Mouse (Mus musculus): ENCODE results near the gene Tmem121b.

Tmem121b gene

GRCm38 (mm10) chr6:120493374-120494181 lies at the start of gene Tmem121b:
TSS of gene Tmem121b (minus strand) at chr6:120493807.
- DNase-seq (ENCODE audit: low spot score), result peak; percentile 47

GRCm38 (mm10) chr6:120542061-120542460 lies 48.5 kb upstream of the Tmem121b start:
- DNase-seq (ENCODE audit: low spot score), result no peak

GRCm38 (mm10) chr6:120541386-120541785 lies 47.8 kb upstream of the Tmem121b start:
- DNase-seq (ENCODE audit: low spot score), result no peak

- no peak for DNase-seq (ENCODE audit: low spot score)
Observed at GRCm38 (mm10) chr6:120539781-120540231, 46.2 kb upstream of the Tmem121b start.

GRCm38 (mm10) chr6:120539132-120539759 lies 45.6 kb upstream of the Tmem121b start:
- DNase-seq (ENCODE audit: low spot score), result peak; percentile 45

- no peak for DNase-seq (ENCODE audit: low spot score)
Observed at GRCm38 (mm10) chr6:120536337-120536736, 42.7 kb upstream of the Tmem121b start.

- no peak for DNase-seq (ENCODE audit: low spot score)
Observed at GRCm38 (mm10) chr6:120532594-120532993, 39.0 kb upstream of the Tmem121b start.

GRCm38 (mm10) chr6:120531020-120531965 lies 37.7 kb upstream of the Tmem121b start, which contains the start of gene Hdhd5:
TSS of gene Hdhd5 (minus strand) at chr6:120531319.
- DNase-seq (ENCODE audit: low spot score), result peak; percentile 86

GRCm38 (mm10) chr6:120529123-120529522 lies 35.5 kb upstream of the Tmem121b start:
- no peak for DNase-seq (ENCODE audit: low spot score)

- no peak for DNase-seq (ENCODE audit: low spot score)
Observed at GRCm38 (mm10) chr6:120524796-120525195, 31.2 kb upstream of the Tmem121b start.

- DNase-seq (ENCODE audit: low spot score), result no peak
Observed at GRCm38 (mm10) chr6:120519647-120520046, 26.0 kb upstream of the Tmem121b start.

- DNase-seq (ENCODE audit: low spot score), result peak; percentile 26
Observed at GRCm38 (mm10) chr6:120517311-120517710, 23.7 kb upstream of the Tmem121b start.

GRCm38 (mm10) chr6:120516879-120517278 lies 23.3 kb upstream of the Tmem121b start:
- no peak for DNase-seq (ENCODE audit: low spot score)

GRCm38 (mm10) chr6:120516422-120516821 lies 22.8 kb upstream of the Tmem121b start:
- no peak for DNase-seq (ENCODE audit: low spot score)

GRCm38 (mm10) chr6:120511212-120511611 lies 17.6 kb upstream of the Tmem121b start:
- DNase-seq (ENCODE audit: low spot score), result no peak

- no peak for DNase-seq (ENCODE audit: low spot score)
Observed at GRCm38 (mm10) chr6:120510425-120510824, 16.8 kb upstream of the Tmem121b start.

- DNase-seq (ENCODE audit: low spot score), result no peak
Observed at GRCm38 (mm10) chr6:120509975-120510374, 16.4 kb upstream of the Tmem121b start.

- no peak for DNase-seq (ENCODE audit: low spot score)
Observed at GRCm38 (mm10) chr6:120508645-120509044, 15.0 kb upstream of the Tmem121b start.

GRCm38 (mm10) chr6:120505531-120505930 lies 11.9 kb upstream of the Tmem121b start:
- no peak for DNase-seq (ENCODE audit: low spot score)

- DNase-seq (ENCODE audit: low spot score), result no peak
Observed at GRCm38 (mm10) chr6:120504051-120504450, 10.4 kb upstream of the Tmem121b start.

- no peak for DNase-seq (ENCODE audit: low spot score)
Observed at GRCm38 (mm10) chr6:120496544-120496943, 2.9 kb upstream of the Tmem121b start.

All from ovary, adult 18-20 months (tissue).